Comparison of ENCODE assay signal across 9 mouse cellular contexts in the genomic region with DNA sequence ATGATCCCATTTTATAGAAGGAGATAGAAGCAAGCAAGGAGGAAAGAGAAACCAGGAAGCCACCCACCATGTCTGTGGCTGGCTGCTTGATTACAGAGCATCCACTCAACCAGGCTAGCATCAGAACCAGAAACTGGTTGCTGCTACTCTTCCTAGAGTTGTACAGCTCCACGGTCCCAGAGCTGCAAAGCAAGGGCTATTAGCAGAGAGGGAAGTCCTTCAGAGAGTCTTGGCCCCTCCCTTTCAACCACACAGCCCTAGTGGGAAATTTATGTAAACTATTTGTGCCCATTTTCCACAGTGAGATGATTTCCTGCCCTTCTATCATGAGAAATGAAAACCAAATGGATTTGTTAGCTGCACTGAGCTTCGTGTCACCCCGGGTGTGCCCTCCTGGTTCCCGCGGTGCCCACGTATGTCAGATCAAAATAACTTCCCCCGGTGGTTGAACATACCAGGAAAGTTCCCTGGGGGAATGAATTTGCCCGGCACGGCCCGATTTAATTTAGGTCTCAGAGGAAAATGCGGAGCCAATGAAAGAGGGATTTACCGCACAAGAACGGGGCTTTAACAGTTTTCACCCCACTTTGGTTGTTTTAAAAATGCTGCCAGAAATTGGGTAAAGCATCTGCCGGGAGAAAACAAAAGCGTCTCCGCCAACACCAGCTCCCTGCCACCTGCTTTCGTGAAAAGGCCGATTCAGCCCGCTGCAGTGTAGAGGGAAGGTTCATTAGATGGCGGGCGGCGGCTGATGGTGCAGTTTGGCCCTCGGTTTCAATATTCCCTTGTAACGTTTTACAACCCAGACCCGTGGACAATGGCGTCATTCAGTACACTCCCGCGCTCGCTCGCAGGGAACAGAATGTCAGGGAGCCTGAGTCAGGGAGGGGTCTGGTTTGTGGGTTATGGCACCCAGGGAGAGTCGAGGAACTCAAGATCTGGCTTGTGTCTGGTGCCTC. TPM values are rescaled to one million over a fixed set of nuclear protein-coding genes. Genes with fewer than 3 reads are reported as not detected.
A peak's percentile ranks its signal among the peaks of the same experiment; 100 is the strongest.
DNase-seq lines count a peak whose midpoint lies in the region; ATAC-seq and TF ChIP-seq lines count a peak whose summit lies in the region.
"Had no signal": no experiment of that assay in that cellular context is flagged by ENCODE, and none has a peak within 500 bp of the region (broad histone marks: within the 10 kb centered on the region; RNA-seq: fewer than 3 reads in every experiment).

No protein-coding gene starts in this region.

- H3K9ac ChIP-seq in hindbrain, embryonic 11.5 days (ENCODE audit: low read depth, low read length): peak overlapping the region; percentile 34; the same call in 1 of the 2 replicates
- H3K9ac ChIP-seq in limb, embryonic 13.5 days: no peak overlapping the region
- no peak overlapping the region for H3K9ac ChIP-seq in stomach, embryonic 15.5 days

- no peaks in the 10 kb centered on the region for H3K27me3 ChIP-seq in hindbrain, embryonic 11.5 days (ENCODE audit: control insufficient read depth, insufficient read depth, low read length)
- peaks cover 5% of the 10 kb centered on the region for H3K27me3 ChIP-seq in limb, embryonic 13.5 days
- peaks cover 10% of the 10 kb centered on the region; the same call in 1 of the 2 replicates for H3K27me3 ChIP-seq in stomach, embryonic 15.5 days (replicated peaks)

- no peak overlapping the region for H3K27ac ChIP-seq in gastrocnemius, adult 2 months
- H3K27ac ChIP-seq in hindbrain, embryonic 11.5 days (ENCODE audit: low read depth, low read length): no peak overlapping the region
- peak overlapping the region; percentile 76 for H3K27ac ChIP-seq in limb, embryonic 13.5 days
- no peak overlapping the region for H3K27ac ChIP-seq in stomach, embryonic 15.5 days

- DNase-seq in gastrocnemius, adult 2 months: no peak
- DNase-seq in gastrocnemius, adult 18-20 months (ENCODE audit: low spot score): no peak
- DNase-seq in ZHBTc4 (ENCODE audit: low read depth, low spot score): peak; percentile 27
- peak; percentile 54 for DNase-seq in hindbrain, embryonic 11.5 days (ENCODE audit: low spot score)
- DNase-seq in adrenal gland, postnatal 25 days: no peak
- no peak for DNase-seq in spleen, postnatal 4 days (ENCODE audit: low spot score in 2 of 2)

- TF ChIP-seq CTCF in gastrocnemius, adult 2 months (IDR thresholded peaks at IDR 0.05): no peak

- H3K36me3 ChIP-seq in hindbrain, embryonic 11.5 days (ENCODE audit: control insufficient read depth, insufficient read depth, low read length): no peaks in the 10 kb centered on the region
- H3K36me3 ChIP-seq in limb, embryonic 13.5 days: peaks cover 52% of the 10 kb centered on the region
- H3K36me3 ChIP-seq in stomach, embryonic 15.5 days: no peaks in the 10 kb centered on the region

- 20% methylated on average over 31 of the region's 31 CpGs for WGBS in hindbrain, embryonic 11.5 days
- WGBS in limb, embryonic 13.5 days: 14% methylated on average over 31 of the region's 31 CpGs
- WGBS in stomach, embryonic 15.5 days: 32% methylated on average over 31 of the region's 31 CpGs

- H3K4me2 ChIP-seq in hindbrain, embryonic 11.5 days (replicated peaks; ENCODE audit: low read depth, low read length): peak overlapping the region; percentile 49
- peak overlapping the region; percentile 53 for H3K4me2 ChIP-seq in limb, embryonic 13.5 days (replicated peaks)
- peak overlapping the region; percentile 34 for H3K4me2 ChIP-seq in stomach, embryonic 15.5 days

- intact Hi-C loops in gastrocnemius, adult 2 months (cut with DNase I): no loop called here

- H3K9me3 ChIP-seq in hindbrain, embryonic 11.5 days (ENCODE audit: control insufficient read depth, low read length): no peaks in the 10 kb centered on the region
- no peaks in the 10 kb centered on the region for H3K9me3 ChIP-seq in limb, embryonic 13.5 days
- no peaks in the 10 kb centered on the region for H3K9me3 ChIP-seq in stomach, embryonic 15.5 days

- no peaks in the 10 kb centered on the region for H3K4me1 ChIP-seq in hindbrain, embryonic 11.5 days (replicated peaks; ENCODE audit: control insufficient read depth, insufficient read depth, low read length)
- H3K4me1 ChIP-seq in limb, embryonic 13.5 days: peaks cover 36% of the 10 kb centered on the region
- no peaks in the 10 kb centered on the region for H3K4me1 ChIP-seq in stomach, embryonic 15.5 days

- ATAC-seq in hindbrain, embryonic 11.5 days (ENCODE audit: low FRiP score): no peak
- peak; percentile 57; the same call in 1 of the 2 replicates for ATAC-seq in limb, embryonic 13.5 days (ENCODE audit: low FRiP score, low read depth)
- ATAC-seq in stomach, embryonic 15.5 days (ENCODE audit: insufficient read depth, low FRiP score, low read depth): no peak

- H3K4me3 ChIP-seq in gastrocnemius, adult 2 months: peak overlapping the region; percentile 47
- peak overlapping the region; percentile 23 for H3K4me3 ChIP-seq in hindbrain, embryonic 11.5 days (ENCODE audit: low read depth, low read length)
- peak overlapping the region; percentile 24 for H3K4me3 ChIP-seq in limb, embryonic 13.5 days
- H3K4me3 ChIP-seq in stomach, embryonic 15.5 days (replicated peaks): no peak overlapping the region

RNA-seq across cellular contexts. Expression of gene Tbx5, which starts 34.1 kb away (rescaled TPM):
- under 1 TPM in 1 of 2 experiments, not detected in 1; 0.28 TPM for total RNA-seq in gastrocnemius, adult 2 months (2021)
- total RNA-seq in gastrocnemius, adult 18-20 months (2021): under 1 TPM in 1 of 2 experiments, not detected in 1; 0.09 TPM
- polyA plus RNA-seq in hindbrain, embryonic 11.5 days (2014; fragmentation: Nextera tagmentation; extraction: Ambion mirVana): not detected in 2 replicates
- 34.8 and 51.5 TPM in 2 replicates for polyA plus RNA-seq in limb, embryonic 13.5 days (2015; fragmentation: Nextera tagmentation; extraction: Ambion mirVana)
- 0.23 and 0.62 TPM in 2 replicates for polyA plus RNA-seq in stomach, embryonic 15.5 days (2015; fragmentation: Nextera tagmentation; extraction: Ambion mirVana)
- total RNA-seq in adrenal gland, postnatal 25 days (2021): 0.39 and 0.48 TPM in 2 replicates
- polyA plus RNA-seq: spleen, adult 2 months had no signal

Comparison
In these comparisons a context has a peak if more than half of its experiments do, and no peak if none do; other contexts are left out.
1. DNase-seq: peak in ZHBTc4 (single experiment) and hindbrain, embryonic 11.5 days (single experiment); none in gastrocnemius, adult 2 months (single experiment), gastrocnemius, adult 18-20 months (single experiment), adrenal gland, postnatal 25 days (single experiment) and spleen, postnatal 4 days (0 of 2).
2. Peak in every context shown above with its lines, with median percentiles within 50 percentile points of each other: H3K4me2 ChIP-seq.